Mouse (Mus musculus): ENCODE measurements around the gene Als2cl.

- TF ChIP-seq POLR2A (IDR thresholded peaks at IDR 0.05; ENCODE audit: control insufficient read depth, extremely low read depth, insufficient read depth, low read length, poor library complexity) (no peak), CTCF (IDR thresholded peaks at IDR 0.05; ENCODE audit: borderline replicate concordance, control insufficient read depth, extremely low read depth, insufficient read depth, low read length, poor library complexity) (no peak)
These were observed 35.1 kb downstream of the Als2cl start for GRCm38 (mm10) chr9:110914631-110915236.
